Mouse (Mus musculus): ENCODE data around the gene Pla2g4c.

DNA sequence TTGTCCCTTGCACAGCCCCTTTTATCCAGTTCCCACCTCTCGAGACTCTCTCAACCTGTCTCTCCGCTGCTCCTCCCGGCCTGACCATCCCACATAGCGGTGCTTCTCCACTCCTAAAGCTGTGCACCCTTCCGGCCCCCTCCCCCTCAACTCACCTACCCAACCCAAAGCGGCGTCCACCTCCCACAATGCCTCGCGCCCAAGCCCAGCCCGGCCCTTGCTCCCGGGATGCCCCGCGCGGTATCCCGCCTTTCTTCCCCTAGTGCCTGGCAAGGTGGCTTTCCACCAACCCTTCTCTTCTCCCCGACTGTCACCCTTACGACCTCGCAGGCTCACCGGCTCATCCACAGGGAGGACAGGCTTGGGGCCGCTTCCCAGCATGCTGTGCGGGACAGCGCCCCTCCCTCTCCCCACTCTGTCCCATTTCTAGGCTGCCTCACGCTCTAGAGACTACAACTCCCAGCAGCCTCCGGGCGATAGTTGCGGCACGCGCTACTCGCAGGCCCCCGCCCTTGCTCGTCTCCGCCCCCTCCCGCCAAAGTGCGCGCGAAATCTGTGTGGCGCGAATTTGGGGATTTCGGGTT, 46.1 kb upstream of the Pla2g4c start, which contains the start of gene Zswim9:
- TF ChIP-seq CTCF (IDR thresholded peaks at IDR 0.05; ENCODE audit: low read depth), result peak; percentile 25
- no peak for TF ChIP-seq EP300 (IDR thresholded peaks at IDR 0.05; ENCODE audit: low read depth)

Measured in liver, postnatal 0 days (tissue).